Mouse (Mus musculus) bone marrow macrophage, adult 2 months (primary cell): ENCODE measurements around the gene Hfe2. TPM values are rescaled to one million over a fixed set of nuclear protein-coding genes. Genes with fewer than 3 reads are reported as not detected.
"Not testable (repeated sequence)": the region's sequence is repeated elsewhere in the genome, so short reads cannot be mapped to it uniquely, and the experiment has no call there.

Source experiments
- H3K27ac ChIP-seq: 2 replicates; pipeline ENCODE4 v1.5.1; 2012; ENCODE audit warnings: low read depth, low read length; ENCODE audit not compliant: insufficient read depth
- H3K4me1 ChIP-seq: 2 replicates; pipeline ENCODE4 v1.6.1; 2012; ENCODE audit warnings: low read length; ENCODE audit not compliant: control insufficient read depth, insufficient read depth
- H3K4me3 ChIP-seq: 2 replicates; pipeline ENCODE4 v1.5.1; 2012; ENCODE audit warnings: mild to moderate bottlenecking, low read length, moderate library complexity; ENCODE audit not compliant: insufficient read depth
- CTCF ChIP-seq: IDR thresholded peaks from 2 replicates; pipeline ENCODE4 v1.5.1; 2012; ENCODE audit warnings: low read depth, mild to moderate bottlenecking, low read length, moderate library complexity
- POLR2A ChIP-seq: IDR thresholded peaks from 2 replicates; pipeline ENCODE4 v1.6.1; 2012; ENCODE audit warnings: mild to moderate bottlenecking, low read depth, low read length, borderline replicate concordance
- polyA plus RNA-seq: library from polyadenylated mRNA; stranded (reverse); fragments of >200 nt; gene quantifications from 2 replicates; pipeline ENCODE4 v1.2.4, GENCODE M21; 2012; ENCODE audit not compliant: missing spikeins, insufficient read depth, insufficient read length

The Hfe2 gene
- polyA plus RNA-seq: not detected in 2 replicates

- Histone ChIP-seq H3K4me3 (no peak within 1 kb of the TSS), H3K27ac (no peak within 1 kb of the TSS)
- TF ChIP-seq CTCF: no peak
- no peak for TF ChIP-seq POLR2A
These were observed at the start of gene Hfe2 for GRCm38 (mm10) chr3:96524914-96525313. Hfe2 (plus strand) TSS chr3:96525172.

GRCm38 (mm10) chr3:96477084-96477483 lies 47.9 kb upstream of the Hfe2 start:
- H3K4me1 ChIP-seq: peaks cover 4% of the 10 kb centered on the region; the same call in 1 of the 2 replicates
- TF ChIP-seq POLR2A (no peak), CTCF (no peak)
- no peak overlapping the region for H3K4me3 ChIP-seq
- no peak overlapping the region for H3K27ac ChIP-seq

More at GRCm38 (mm10) chr3:96524914-96525313, at the start of gene Hfe2:
- H3K4me1 ChIP-seq: no peaks in the 10 kb centered on the region

- no peak overlapping the region for H3K4me3 ChIP-seq
- TF ChIP-seq POLR2A (no peak), CTCF (no peak)
- no peak overlapping the region for H3K27ac ChIP-seq
- H3K4me1 ChIP-seq: peaks cover 4% of the 10 kb centered on the region; the same call in 1 of the 2 replicates
These were observed 47.4 kb upstream of the Hfe2 start for GRCm38 (mm10) chr3:96477558-96477957.

- TF ChIP-seq POLR2A (no peak), CTCF (no peak)
- H3K27ac ChIP-seq: no peak overlapping the region
These were observed 45.7 kb upstream of the Hfe2 start for GRCm38 (mm10) chr3:96479249-96479648.

GRCm38 (mm10) chr3:96480684-96481270 lies 44.2 kb upstream of the Hfe2 start:
- Histone ChIP-seq H3K4me3 (no peak overlapping the region), H3K27ac (no peak overlapping the region), H3K4me1 (peaks cover 3% of the 10 kb centered on the region; the same call in 1 of the 2 replicates)
- TF ChIP-seq CTCF (no peak), POLR2A (no peak)

More at GRCm38 (mm10) chr3:96479249-96479648, 45.7 kb upstream of the Hfe2 start:
- peaks cover 4% of the 10 kb centered on the region; the same call in 1 of the 2 replicates for H3K4me1 ChIP-seq
- H3K4me3 ChIP-seq: no peak overlapping the region

- Histone ChIP-seq H3K4me1 (peaks cover 3% of the 10 kb centered on the region; the same call in 1 of the 2 replicates), H3K4me3 (no peak overlapping the region), H3K27ac (no peak overlapping the region)
- TF ChIP-seq CTCF: no peak
- no peak for TF ChIP-seq POLR2A
These were observed 43.1 kb upstream of the Hfe2 start for GRCm38 (mm10) chr3:96481856-96482255.

GRCm38 (mm10) chr3:96482451-96482850 lies 42.5 kb upstream of the Hfe2 start:
- no peak overlapping the region for H3K27ac ChIP-seq
- peaks cover 5% of the 10 kb centered on the region for H3K4me1 ChIP-seq
- TF ChIP-seq CTCF: no peak
- TF ChIP-seq POLR2A: no peak
- H3K4me3 ChIP-seq: no peak overlapping the region

- H3K4me3 ChIP-seq, H3K4me1 ChIP-seq, H3K27ac ChIP-seq: not testable (repeated sequence)
These were observed 41.9 kb upstream of the Hfe2 start for GRCm38 (mm10) chr3:96483044-96483443.

- H3K27ac ChIP-seq: no peak overlapping the region
- H3K4me1 ChIP-seq: peaks cover 5% of the 10 kb centered on the region
- no peak overlapping the region for H3K4me3 ChIP-seq
- TF ChIP-seq CTCF (no peak), POLR2A (no peak)
These were observed 41.0 kb upstream of the Hfe2 start for GRCm38 (mm10) chr3:96483946-96484345.

GRCm38 (mm10) chr3:96484921-96485320 lies 40.1 kb upstream of the Hfe2 start:
- TF ChIP-seq CTCF: no peak
- no peak for TF ChIP-seq POLR2A
- H3K27ac ChIP-seq: no peak overlapping the region
- 0 out of 2 replicates have a peak overlapping the region, but pooled peaks have one; percentile 1 for H3K4me3 ChIP-seq
- H3K4me1 ChIP-seq: peaks cover 5% of the 10 kb centered on the region

- peaks cover 5% of the 10 kb centered on the region for H3K4me1 ChIP-seq
- H3K4me3 ChIP-seq: peak overlapping the region; percentile 1; the same call in 1 of the 2 replicates
- no peak overlapping the region for H3K27ac ChIP-seq
- no peak for TF ChIP-seq CTCF
- TF ChIP-seq POLR2A: no peak
These were observed 39.6 kb upstream of the Hfe2 start for GRCm38 (mm10) chr3:96485361-96485760.

- not testable (repeated sequence) for H3K27ac ChIP-seq, H3K4me1 ChIP-seq, H3K4me3 ChIP-seq
These were observed 38.7 kb upstream of the Hfe2 start for GRCm38 (mm10) chr3:96486064-96486827.

- not testable (repeated sequence) for H3K27ac ChIP-seq
- H3K4me3 ChIP-seq: peak overlapping the region; percentile 47; the same call in 1 of the 2 replicates
These were observed 38.0 kb upstream of the Hfe2 start for GRCm38 (mm10) chr3:96486828-96487559.

More at GRCm38 (mm10) chr3:96486828-96487559, 38.0 kb upstream of the Hfe2 start:
- not testable (repeated sequence) for H3K4me1 ChIP-seq
